Mouse (Mus musculus) G1E (cell line): ENCODE measurements around the gene Antxr1.

ENCODE experiments used
- CTCF ChIP-seq: IDR thresholded peaks from 2 replicates; pipeline ENCODE4 v1.5.1; 2012; ENCODE audit warnings: low read depth, low read length, inconsistent platforms, mixed read lengths
- GATA2 ChIP-seq: IDR thresholded peaks from 2 replicates; pipeline ENCODE4 v1.6.1; 2012; ENCODE audit warnings: low read depth, low read length, inconsistent platforms, borderline replicate concordance
- POLR2AphosphoS5 ChIP-seq: IDR thresholded peaks from 2 replicates; pipeline ENCODE4 v1.6.1; 2012; ENCODE audit warnings: low read depth, low read length, inconsistent platforms; ENCODE audit not compliant: insufficient replicate concordance

DNA sequence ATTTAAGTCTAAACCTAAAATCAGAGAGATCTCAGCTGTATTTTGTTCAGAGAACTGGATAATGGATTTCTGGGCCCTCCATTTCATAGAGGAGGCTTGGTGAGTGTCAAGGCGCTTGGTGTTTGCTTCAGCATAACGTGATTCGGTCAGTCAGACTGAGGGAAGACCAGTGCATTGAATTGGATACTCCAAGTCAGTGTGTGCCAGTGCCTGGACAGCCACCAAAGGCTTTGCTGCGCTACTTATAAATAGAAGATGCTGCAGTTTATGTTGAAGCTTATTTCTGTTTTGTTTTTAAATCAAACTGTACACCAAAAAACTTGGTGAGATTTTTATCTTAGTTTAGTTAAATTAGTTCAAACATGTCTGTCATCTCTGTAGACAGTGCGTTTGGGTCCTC, 247.3 kb downstream of the Antxr1 start:
- TF ChIP-seq CTCF, result no peak
- no peak for TF ChIP-seq GATA2
- no peak for TF ChIP-seq POLR2AphosphoS5
